Mouse (Mus musculus): ENCODE results near the gene Wasf1. TPM values are rescaled to one million over a fixed set of nuclear protein-coding genes. Genes with fewer than 3 reads are reported as not detected.

Gene Wasf1
- polyA plus RNA-seq, 1 experiment from 2014 or later = 3.2 TPM

GRCm38 (mm10) chr10:40871301-40871700 lies 12.0 kb upstream of the Wasf1 start:
- Histone ChIP-seq H3K4me3 (ENCODE audit: low read depth, low read length) (no peak overlapping the region), H3K36me3 (ENCODE audit: control insufficient read depth, insufficient read depth, low read length) (no peaks in the 10 kb centered on the region; the same call in 1 of the 2 replicates), H3K4me2 (replicated peaks; ENCODE audit: low read depth) (no peak overlapping the region), H3K27me3 (ENCODE audit: control insufficient read depth, insufficient read depth, low read length) (no peaks in the 10 kb centered on the region), H3K9ac (ENCODE audit: low read length) (no peak overlapping the region), H3K9me3 (ENCODE audit: control insufficient read depth, low read length) (no peaks in the 10 kb centered on the region), H3K4me1 (replicated peaks; ENCODE audit: control insufficient read depth, insufficient read depth) (no peaks in the 10 kb centered on the region), H3K27ac (replicated peaks) (no peak overlapping the region)
- 61% methylated on average over 2 of the region's 2 CpGs for WGBS
- ATAC-seq (ENCODE audit: low FRiP score, low TSS enrichment) = no peak
- TF ChIP-seq EP300 (optimal IDR thresholded peaks at IDR 0.05) = no peak
- no peak for TF ChIP-seq CTCF (IDR thresholded peaks at IDR 0.05; ENCODE audit: low read depth)
- DNase-seq (ENCODE audit: low spot score) = no peak

- TF ChIP-seq EP300 (optimal IDR thresholded peaks at IDR 0.05) (no peak), CTCF (IDR thresholded peaks at IDR 0.05; ENCODE audit: low read depth) (no peak)
Observed at GRCm38 (mm10) chr10:40872052-40872451, 11.2 kb upstream of the Wasf1 start.

GRCm38 (mm10) chr10:40878246-40878645 lies 5.0 kb upstream of the Wasf1 start:
- no peak overlapping the region for H3K27ac ChIP-seq (replicated peaks)
- WGBS = 79% methylated on average over 3 of the region's 3 CpGs
- H3K9ac ChIP-seq (ENCODE audit: low read length) = no peak overlapping the region
- no peaks in the 10 kb centered on the region for H3K9me3 ChIP-seq (ENCODE audit: control insufficient read depth, low read length)
- H3K4me3 ChIP-seq (ENCODE audit: low read depth, low read length) = no peak overlapping the region
- no peaks in the 10 kb centered on the region for H3K36me3 ChIP-seq (ENCODE audit: control insufficient read depth, insufficient read depth, low read length)
- H3K4me2 ChIP-seq (replicated peaks; ENCODE audit: low read depth) = no peak overlapping the region
- 0 out of 2 replicates have a peak, but pooled peaks cover 3% of the 10 kb centered on the region for H3K4me1 ChIP-seq (replicated peaks; ENCODE audit: control insufficient read depth, insufficient read depth)
- ATAC-seq (ENCODE audit: low FRiP score, low TSS enrichment) (no peak), DNase-seq (ENCODE audit: low spot score) (no peak)
- TF ChIP-seq CTCF (IDR thresholded peaks at IDR 0.05; ENCODE audit: low read depth) = no peak
- no peaks in the 10 kb centered on the region for H3K27me3 ChIP-seq (ENCODE audit: control insufficient read depth, insufficient read depth, low read length)

More at GRCm38 (mm10) chr10:40872052-40872451, 11.2 kb upstream of the Wasf1 start:
- Histone ChIP-seq H3K4me2 (replicated peaks; ENCODE audit: low read depth) (no peak overlapping the region), H3K27ac (replicated peaks) (no peak overlapping the region), H3K9ac (ENCODE audit: low read length) (no peak overlapping the region), H3K27me3 (ENCODE audit: control insufficient read depth, insufficient read depth, low read length) (no peaks in the 10 kb centered on the region), H3K4me1 (replicated peaks; ENCODE audit: control insufficient read depth, insufficient read depth) (no peaks in the 10 kb centered on the region), H3K36me3 (ENCODE audit: control insufficient read depth, insufficient read depth, low read length) (no peaks in the 10 kb centered on the region; the same call in 1 of the 2 replicates), H3K4me3 (ENCODE audit: low read depth, low read length) (no peak overlapping the region), H3K9me3 (ENCODE audit: control insufficient read depth, low read length) (no peaks in the 10 kb centered on the region)
- DNase-seq (ENCODE audit: low spot score) (no peak), ATAC-seq (ENCODE audit: low FRiP score, low TSS enrichment) (no peak)
- WGBS = 84% methylated on average over 2 of the region's 2 CpGs

GRCm38 (mm10) chr10:40879969-40880368 lies 3.3 kb upstream of the Wasf1 start:
- Histone ChIP-seq H3K9ac (ENCODE audit: low read length) (no peak overlapping the region), H3K27ac (replicated peaks) (no peak overlapping the region), H3K9me3 (ENCODE audit: control insufficient read depth, low read length) (no peaks in the 10 kb centered on the region), H3K27me3 (ENCODE audit: control insufficient read depth, insufficient read depth, low read length) (no peaks in the 10 kb centered on the region), H3K4me1 (replicated peaks; ENCODE audit: control insufficient read depth, insufficient read depth) (0 out of 2 replicates have a peak, but pooled peaks cover 3% of the 10 kb centered on the region), H3K4me2 (replicated peaks; ENCODE audit: low read depth) (no peak overlapping the region), H3K36me3 (ENCODE audit: control insufficient read depth, insufficient read depth, low read length) (no peaks in the 10 kb centered on the region), H3K4me3 (ENCODE audit: low read depth, low read length) (no peak overlapping the region)
- TF ChIP-seq EP300 (optimal IDR thresholded peaks at IDR 0.05) = no peak
- no peak for TF ChIP-seq CTCF (IDR thresholded peaks at IDR 0.05; ENCODE audit: low read depth)
- ATAC-seq (ENCODE audit: low FRiP score, low TSS enrichment) = no peak
- no peak for DNase-seq (ENCODE audit: low spot score)
- 88% methylated on average over 9 of the region's 9 CpGs for WGBS

- Histone ChIP-seq H3K4me2 (replicated peaks; ENCODE audit: low read depth) (no peak overlapping the region), H3K27ac (replicated peaks) (no peak overlapping the region), H3K36me3 (ENCODE audit: control insufficient read depth, insufficient read depth, low read length) (no peaks in the 10 kb centered on the region), H3K27me3 (ENCODE audit: control insufficient read depth, insufficient read depth, low read length) (no peaks in the 10 kb centered on the region), H3K9me3 (ENCODE audit: control insufficient read depth, low read length) (no peaks in the 10 kb centered on the region), H3K4me1 (replicated peaks; ENCODE audit: control insufficient read depth, insufficient read depth) (0 out of 2 replicates have a peak, but pooled peaks cover 3% of the 10 kb centered on the region), H3K4me3 (ENCODE audit: low read depth, low read length) (no peak overlapping the region), H3K9ac (ENCODE audit: low read length) (no peak overlapping the region)
- TF ChIP-seq CTCF (IDR thresholded peaks at IDR 0.05; ENCODE audit: low read depth) = no peak
- no peak for TF ChIP-seq EP300 (optimal IDR thresholded peaks at IDR 0.05)
- 53% methylated on average over 3 of the region's 3 CpGs for WGBS
- ATAC-seq (ENCODE audit: low FRiP score, low TSS enrichment) = no peak
- DNase-seq (ENCODE audit: low spot score) = no peak
Observed at GRCm38 (mm10) chr10:40881236-40881635, 2.0 kb upstream of the Wasf1 start.

GRCm38 (mm10) chr10:40882333-40882732 lies 942 bp upstream of the Wasf1 start:
- TF ChIP-seq EP300 (optimal IDR thresholded peaks at IDR 0.05) = no peak
- no peak for TF ChIP-seq CTCF (IDR thresholded peaks at IDR 0.05; ENCODE audit: low read depth)
- no peaks in the 10 kb centered on the region for H3K9me3 ChIP-seq (ENCODE audit: control insufficient read depth, low read length)
- H3K36me3 ChIP-seq (ENCODE audit: control insufficient read depth, insufficient read depth, low read length) = no peaks in the 10 kb centered on the region
- DNase-seq (ENCODE audit: low spot score) = no peak
- peak overlapping the region; percentile 93 for H3K9ac ChIP-seq (ENCODE audit: low read length)
- no peak for ATAC-seq (ENCODE audit: low FRiP score, low TSS enrichment)
- H3K4me1 ChIP-seq (replicated peaks; ENCODE audit: control insufficient read depth, insufficient read depth) = 0 out of 2 replicates have a peak, but pooled peaks cover 3% of the 10 kb centered on the region
- peak overlapping the region; percentile 86 for H3K27ac ChIP-seq (replicated peaks)
- 9% methylated on average over 9 of the region's 9 CpGs for WGBS
- peak overlapping the region; percentile 96 for H3K4me2 ChIP-seq (replicated peaks; ENCODE audit: low read depth)
- no peaks in the 10 kb centered on the region for H3K27me3 ChIP-seq (ENCODE audit: control insufficient read depth, insufficient read depth, low read length)
- H3K4me3 ChIP-seq (ENCODE audit: low read depth, low read length) = peak overlapping the region; percentile 93
